Mouse (Mus musculus): Measurements from ENCODE around the gene Efcab14.

Gene Efcab14

GRCm38 (mm10) chr4:115780269-115780668 is 42.7 kb downstream of the Efcab14 start:
- no peak for DNase-seq

- DNase-seq, result no peak
These were observed 43.4 kb downstream of the Efcab14 start, which contains the start of gene Tex38 for GRCm38 (mm10) chr4:115780918-115781317. TSS of gene Tex38 (minus strand) at chr4:115781018.

- no peak for DNase-seq
These were observed 44.7 kb downstream of the Efcab14 start for GRCm38 (mm10) chr4:115782026-115782805.

DNA sequence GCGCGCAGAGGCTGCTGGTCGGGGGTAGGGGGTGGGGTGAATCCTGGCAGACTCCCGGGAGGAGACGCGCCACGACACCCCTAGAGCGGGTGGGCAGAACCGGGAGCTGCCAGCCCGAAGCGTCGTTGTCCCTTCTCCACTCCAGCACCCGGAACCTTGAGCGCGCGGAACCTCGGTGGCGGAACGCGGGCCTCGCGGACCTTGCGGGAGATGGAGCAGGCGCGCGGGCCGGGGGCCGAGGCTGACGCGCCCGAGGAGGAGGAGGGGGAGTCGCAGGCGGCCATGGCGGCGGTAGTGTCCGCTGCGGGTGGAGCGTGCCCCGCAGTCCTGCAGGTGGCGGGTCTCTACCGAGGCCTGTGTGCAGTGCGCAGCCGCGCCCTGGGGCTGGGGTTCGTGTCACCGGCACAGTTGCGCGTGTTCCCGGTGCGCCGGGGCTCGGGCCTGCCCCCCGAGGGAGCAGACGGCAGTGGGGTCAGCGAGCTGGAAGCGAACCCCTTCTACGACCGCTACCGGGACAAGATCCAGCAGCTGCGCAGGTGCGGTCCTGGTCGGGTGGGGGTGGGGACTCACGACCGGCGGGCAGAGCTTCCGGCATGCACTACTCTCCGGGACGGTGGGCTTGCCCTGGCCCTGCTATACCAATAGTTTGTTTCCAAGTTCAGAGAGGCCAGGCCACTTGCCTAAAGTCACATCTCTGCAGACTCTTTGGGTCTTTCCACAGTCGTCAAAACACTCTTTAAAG is 47.4 kb downstream of the Efcab14 start, which contains the start of gene Atpaf1:
Atpaf1 (plus strand) TSS at position 44 of the 742 bp plus-strand sequence.
- DNase-seq, result peak; percentile 47 to 67

- DNase-seq, result no peak
These were observed 48.0 kb downstream of the Efcab14 start for GRCm38 (mm10) chr4:115785511-115786034.

GRCm38 (mm10) chr4:115790864-115791263 is 53.3 kb downstream of the Efcab14 start:
- DNase-seq, result no peak

- DNase-seq, result no peak
These were observed 57.8 kb downstream of the Efcab14 start for GRCm38 (mm10) chr4:115795360-115795759.

DNA sequence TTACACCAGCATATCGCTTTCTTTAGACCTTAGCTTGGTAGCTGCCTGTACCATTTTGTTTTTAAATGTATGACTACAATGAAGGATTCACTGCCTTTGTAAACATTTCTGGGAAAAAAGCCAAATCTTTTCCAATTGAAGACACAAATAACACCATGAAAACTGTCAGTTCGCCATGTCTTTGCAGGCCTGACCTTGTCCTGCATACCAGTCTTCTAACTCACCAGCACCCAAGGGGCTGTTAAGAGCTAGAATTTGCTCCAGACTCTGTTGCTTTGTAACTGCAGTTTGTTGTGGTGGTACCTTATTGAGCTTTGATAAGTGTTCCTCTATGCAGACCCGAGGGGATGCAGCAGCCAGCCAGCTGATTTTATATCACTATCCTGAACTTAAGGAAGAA is 62.4 kb downstream of the Efcab14 start:
- DNase-seq, result no peak

DNA sequence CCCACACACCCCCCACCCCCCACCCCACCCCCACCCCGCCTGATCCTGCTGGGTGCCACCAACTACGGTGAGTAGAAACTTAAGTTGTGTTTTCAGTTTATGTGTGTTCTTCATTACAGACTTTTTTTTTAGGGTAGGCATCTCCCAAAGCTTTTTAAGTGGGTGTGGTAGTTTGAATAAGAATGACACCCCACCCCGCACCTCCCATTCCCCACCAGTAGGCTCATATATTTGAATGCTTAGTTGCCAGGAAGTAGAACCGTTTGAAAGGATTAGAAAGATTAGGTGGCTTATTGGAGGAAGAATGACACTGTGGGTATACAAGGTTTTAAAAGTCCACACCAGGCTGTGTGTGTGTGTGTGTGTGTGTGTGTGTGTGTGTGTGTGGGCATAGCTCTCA is 74.8 kb downstream of the Efcab14 start:
- no peak for DNase-seq

GRCm38 (mm10) chr4:115815606-115816005 is 78.1 kb downstream of the Efcab14 start:
- DNase-seq, result no peak

- DNase-seq, result no peak
These were observed 82.7 kb downstream of the Efcab14 start for GRCm38 (mm10) chr4:115820199-115820598.

- no peak for DNase-seq
These were observed 83.4 kb downstream of the Efcab14 start for GRCm38 (mm10) chr4:115820944-115821343.

DNA sequence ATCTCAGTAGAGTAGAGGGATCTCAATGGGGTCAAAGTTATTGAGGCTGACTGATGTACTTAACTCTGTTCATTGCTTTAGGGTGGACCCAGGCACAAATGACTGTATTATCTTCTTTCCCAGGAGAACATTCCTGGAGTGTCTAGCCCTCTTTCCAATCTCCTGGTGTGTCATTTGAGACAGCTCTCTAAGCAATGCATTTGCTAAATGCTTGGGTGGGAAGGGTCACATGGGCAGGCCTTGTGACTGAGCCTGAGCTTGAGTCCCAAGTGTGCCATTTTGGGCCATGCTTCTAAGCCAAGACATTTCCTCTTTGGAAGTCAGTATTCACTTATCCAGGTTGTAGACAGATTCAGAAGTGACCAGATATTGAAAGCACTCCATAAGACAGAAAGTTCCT is 83.9 kb downstream of the Efcab14 start:
- DNase-seq, result no peak

DNA sequence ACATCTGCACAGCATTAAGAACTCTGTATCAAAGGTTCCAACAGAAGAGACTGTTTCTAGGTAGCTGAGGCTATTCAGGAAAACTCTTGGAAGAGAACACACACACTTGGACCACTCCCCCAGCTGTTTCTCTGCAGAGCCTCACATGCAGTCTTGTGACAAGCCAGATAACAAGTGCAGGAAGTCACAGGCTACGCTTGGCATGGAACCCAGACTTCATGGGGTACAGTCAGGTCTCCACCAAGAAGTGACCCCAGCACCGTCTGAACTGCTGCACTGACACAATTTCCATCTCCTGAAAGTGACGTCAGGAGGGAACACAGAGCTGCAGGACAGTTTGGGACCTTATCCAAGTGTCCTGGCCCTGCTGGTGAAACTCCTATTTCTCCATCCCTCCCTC is 84.4 kb downstream of the Efcab14 start:
- no peak for DNase-seq

DNA sequence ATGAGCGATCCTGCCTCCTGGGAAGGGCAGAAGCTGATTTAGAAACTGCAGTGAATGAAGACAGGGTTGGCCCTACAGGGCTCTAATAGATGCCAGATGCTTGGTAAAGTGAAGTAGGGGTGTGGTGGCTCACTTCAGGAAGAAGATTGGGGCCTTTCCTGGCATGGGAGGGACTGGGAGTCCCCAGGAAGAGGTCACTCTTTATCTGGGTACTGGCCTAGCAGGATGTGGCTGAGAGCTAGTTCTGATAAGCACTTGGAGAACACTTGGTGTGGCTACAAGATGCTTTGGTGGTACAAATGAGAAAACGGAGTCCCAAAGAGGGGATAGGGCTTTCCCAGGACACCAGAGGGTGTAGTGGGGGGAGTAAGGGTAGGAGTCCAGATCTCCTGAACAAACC is 86.6 kb downstream of the Efcab14 start:
- no peak for DNase-seq

DNA sequence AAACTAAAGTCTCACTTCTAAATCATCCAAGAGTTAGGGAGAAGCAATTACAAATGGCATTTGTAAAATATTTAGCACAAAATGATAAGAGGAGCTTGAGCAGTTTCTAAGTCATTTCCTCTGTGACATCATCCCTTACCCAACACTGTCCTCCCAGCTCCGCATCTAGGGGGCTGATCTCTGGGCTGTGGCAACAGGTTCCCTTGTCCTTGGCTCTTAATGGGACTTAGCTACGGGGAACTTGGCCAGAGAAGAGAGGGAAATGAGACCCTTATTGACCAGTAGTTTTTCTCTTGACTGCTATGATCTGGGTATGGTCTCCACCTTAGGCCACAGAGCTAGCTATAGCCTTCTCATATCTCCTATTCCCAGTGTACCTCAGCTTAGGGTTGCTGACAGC is 87.7 kb downstream of the Efcab14 start:
- DNase-seq, result no peak

Measured in spleen, adult 18-20 months (tissue).